12 mouse cellular contexts compared by ENCODE assay signal in genomic region chr9:112111610-112112009, GRCm38 (mm10).
DNase-seq lines count a peak whose midpoint lies in the region; TF ChIP-seq lines count a peak whose summit lies in the region.
"Had no signal": no experiment of that assay in that cellular context is flagged by ENCODE, and none has a peak within 500 bp of the region (broad histone marks: within the 10 kb centered on the region; RNA-seq: fewer than 3 reads in every experiment).

No protein-coding gene starts in this region.

- DNase-seq in cerebellum, adult 2 months: no peak
- DNase-seq in cerebellum, adult 11-12 months: no peak
- DNase-seq in lung, adult 2 months: no peak
- DNase-seq in lung, postnatal 14 days: no peak
- DNase-seq in brain, embryonic 14.5 days (ENCODE audit: low read depth): no peak
- DNase-seq in thymus, postnatal 0 days (ENCODE audit: low spot score): peak; percentile 48
- no peak for DNase-seq in right cerebral cortex, postnatal 25 days
- no peak for DNase-seq in MN1 (ENCODE audit: low spot score)
- DNase-seq: adrenal gland, adult 8-10 months; heart, postnatal 10 days; kidney, postnatal 4 days had no signal

- H3K27ac ChIP-seq in cerebellum, adult 2 months (ENCODE audit: insufficient read depth, low read length): no peak overlapping the region
- H3K27ac ChIP-seq: midbrain, embryonic 12.5 days had no signal

- no peak for TF ChIP-seq POLR2A in cerebellum, adult 2 months (IDR thresholded peaks at IDR 0.05; ENCODE audit: borderline replicate concordance, insufficient read depth, low read length)
- TF ChIP-seq POLR2A in lung, adult 2 months (IDR thresholded peaks at IDR 0.05; ENCODE audit: borderline replicate concordance, extremely low read depth, low read depth, low read length): no peak
- TF ChIP-seq POLR2A in brain, embryonic 14.5 days (IDR thresholded peaks at IDR 0.05; ENCODE audit: borderline replicate concordance, extremely low read depth, insufficient read depth, insufficient read length, poor library complexity, severe bottlenecking): no peak

- H3K4me1 ChIP-seq in cerebellum, adult 2 months (ENCODE audit: control insufficient read depth, insufficient read depth, low read length): peaks cover 1% of the 10 kb centered on the region; the same call in 1 of the 2 replicates
- H3K4me1 ChIP-seq in lung, adult 2 months (ENCODE audit: control insufficient read depth, insufficient read depth, low read length): no peaks in the 10 kb centered on the region
- H3K4me1 ChIP-seq: midbrain, embryonic 12.5 days had no signal

- peak; percentile 39; the same call in 1 of the 2 replicates for TF ChIP-seq CTCF in cerebellum, adult 2 months (IDR thresholded peaks at IDR 0.05; ENCODE audit: borderline replicate concordance, insufficient read depth, low read depth, low read length)
- 0 out of 2 replicates have a peak, but pooled peaks have one; percentile 5 for TF ChIP-seq CTCF in lung, adult 2 months (IDR thresholded peaks at IDR 0.05; ENCODE audit: insufficient read depth, low read length)
- peak; percentile 38; the same call in 1 of the 2 replicates for TF ChIP-seq CTCF in brain, embryonic 14.5 days (IDR thresholded peaks at IDR 0.05; ENCODE audit: borderline replicate concordance, extremely low read depth, insufficient read depth, insufficient read length)

- H3K4me3 ChIP-seq in cerebellum, adult 2 months (replicated peaks; ENCODE audit: insufficient read depth, low read depth, low read length): no peak overlapping the region
- no peak overlapping the region for H3K4me3 ChIP-seq in lung, adult 2 months (replicated peaks; ENCODE audit: extremely low read depth, low read depth, low read length)
- H3K4me3 ChIP-seq: midbrain, embryonic 12.5 days had no signal

- WGBS in cerebellum, adult 2 months: 96% methylated on average over 5 of the region's 5 CpGs
- WGBS in lung, adult 2 months: 86% methylated on average over 5 of the region's 5 CpGs

- H3K27me3 ChIP-seq in cerebellum, adult 2 months (ENCODE audit: control insufficient read depth, insufficient read depth, low read length): no peaks in the 10 kb centered on the region
